Mouse (Mus musculus) testis, adult 2 months (tissue): ENCODE results near the gene Cps1.

Experiments
- CTCF ChIP-seq: fragments of 200-500 bp; IDR thresholded peaks from 2 replicates; pipeline ENCODE4 v1.5.1; 2012; ENCODE audit warnings: low read depth, mild to moderate bottlenecking, inconsistent platforms, low read length, moderate library complexity; ENCODE audit not compliant: control insufficient read depth, insufficient read depth, insufficient replicate concordance
- POLR2A ChIP-seq: fragments of 200-500 bp; IDR thresholded peaks from 2 replicates; pipeline ENCODE4 v1.6.1; 2012; ENCODE audit warnings: low read depth, mild to moderate bottlenecking, inconsistent platforms, low read length, moderate library complexity; ENCODE audit not compliant: control insufficient read depth

GRCm38 (mm10) chr1:67167283-67167682, 44.5 kb downstream of the Cps1 start:
- TF ChIP-seq CTCF (no peak), POLR2A (no peak)
